Mouse (Mus musculus) ZHBTc4 (cell line): Measurements from ENCODE around the gene Ftsj3.
"Not testable (repeated sequence)": the region's sequence is repeated elsewhere in the genome, so short reads cannot be mapped to it uniquely, and the experiment has no call there.

Experiments used
- DNase-seq: peaks from one replicate; pipeline ENCODE4 v3.0.0-alpha.2; 2011; ENCODE audit warnings: low read depth, low spot score

The Ftsj3 gene

GRCm38 (mm10) chr11:106268326-106269059 is 12.6 kb upstream of the Ftsj3 start:
- no peak for DNase-seq

- no peak for DNase-seq
These were observed 12.0 kb upstream of the Ftsj3 start for GRCm38 (mm10) chr11:106267871-106268270.

- DNase-seq: no peak
These were observed 11.5 kb upstream of the Ftsj3 start for GRCm38 (mm10) chr11:106267311-106267852.

GRCm38 (mm10) chr11:106266431-106266830 is 10.6 kb upstream of the Ftsj3 start:
- no peak for DNase-seq

- DNase-seq: no peak
These were observed 9.7 kb upstream of the Ftsj3 start for GRCm38 (mm10) chr11:106265570-106265969.

GRCm38 (mm10) chr11:106264988-106265387 is 9.1 kb upstream of the Ftsj3 start:
- DNase-seq: no peak

GRCm38 (mm10) chr11:106263963-106264362 is 8.1 kb upstream of the Ftsj3 start:
- no peak for DNase-seq

- DNase-seq: no peak
These were observed 5.1 kb upstream of the Ftsj3 start for GRCm38 (mm10) chr11:106260826-106261450.

- DNase-seq: no peak
These were observed 896 bp upstream of the Ftsj3 start for GRCm38 (mm10) chr11:106256775-106257174.

- no peak for DNase-seq
These were observed 705 bp downstream of the Ftsj3 start for GRCm38 (mm10) chr11:106255174-106255573.

GRCm38 (mm10) chr11:106254767-106255166 is 1.1 kb downstream of the Ftsj3 start:
- DNase-seq: no peak

GRCm38 (mm10) chr11:106249326-106249725 is 6.6 kb downstream of the Ftsj3 start:
- DNase-seq: no peak

GRCm38 (mm10) chr11:106246834-106247233 is 9.0 kb downstream of the Ftsj3 start:
- DNase-seq: peak; percentile 73

GRCm38 (mm10) chr11:106233978-106234377 is 21.9 kb downstream of the Ftsj3 start:
- not testable (repeated sequence) for DNase-seq

GRCm38 (mm10) chr11:106220603-106221002 is 35.3 kb downstream of the Ftsj3 start:
- no peak for DNase-seq

- DNase-seq: peak; percentile 98
These were observed 39.0 kb downstream of the Ftsj3 start, which contains the start of gene Ddx42 for GRCm38 (mm10) chr11:106216730-106217490. Gene Ddx42, plus strand, starts transcription at chr11:106216926.

GRCm38 (mm10) chr11:106215927-106216729 is 39.8 kb downstream of the Ftsj3 start, which contains the start of gene Ccdc47:
Gene Ccdc47, minus strand, starts transcription at chr11:106216344.
- peak; percentile 99 for DNase-seq

- DNase-seq: no peak
These were observed 40.4 kb downstream of the Ftsj3 start for GRCm38 (mm10) chr11:106215450-106215859.

GRCm38 (mm10) chr11:106214856-106215255 is 41.0 kb downstream of the Ftsj3 start:
- no peak for DNase-seq

GRCm38 (mm10) chr11:106212771-106213170 is 43.1 kb downstream of the Ftsj3 start:
- DNase-seq: no peak

- no peak for DNase-seq
These were observed 53.8 kb downstream of the Ftsj3 start, which contains the start of gene Strada for GRCm38 (mm10) chr11:106202123-106202465. Gene Strada, minus strand, starts transcription at chr11:106202168.
